Comparison of ENCODE assay signal across 8 mouse cellular contexts in genomic region chr19:41743396-41743795, GRCm38 (mm10). TPM values are rescaled to one million over a fixed set of nuclear protein-coding genes. Genes with fewer than 3 reads are reported as not detected.
DNase-seq lines count a peak whose midpoint lies in the region; ATAC-seq and TF ChIP-seq lines count a peak whose summit lies in the region.

Gene Slit1, minus strand, starts transcription at chr19:41743665.

- no peak within 1 kb of the TSS for H3K27ac ChIP-seq in kidney, postnatal 0 days
- H3K27ac ChIP-seq in embryonic facial prominence, embryonic 10.5 days (replicated peaks): peak within 1 kb of the TSS; percentile 77
- H3K27ac ChIP-seq in hindbrain, embryonic 14.5 days: peak within 1 kb of the TSS; percentile 83
- no peak within 1 kb of the TSS for H3K27ac ChIP-seq in liver, embryonic 12.5 days
- no peak within 1 kb of the TSS for H3K27ac ChIP-seq in small intestine, adult 2 months (ENCODE audit: insufficient read depth, low read depth, low read length)

- WGBS in kidney, postnatal 0 days: under 1% methylated on average over 42 of the region's 44 CpGs
- WGBS in embryonic facial prominence, embryonic 10.5 days: 1% methylated on average over 44 of the region's 44 CpGs
- under 1% methylated on average over 40 of the region's 44 CpGs for WGBS in hindbrain, embryonic 14.5 days
- WGBS in liver, embryonic 12.5 days (ENCODE audit: insufficient replicate concordance): under 1% methylated on average over 34 of the region's 44 CpGs
- WGBS in small intestine, adult 2 months: 3% methylated on average over 37 of the region's 44 CpGs

- no peak for TF ChIP-seq CTCF in kidney, postnatal 0 days (IDR thresholded peaks at IDR 0.05; ENCODE audit: low read depth)
- TF ChIP-seq CTCF in small intestine, adult 2 months (IDR thresholded peaks at IDR 0.05; ENCODE audit: extremely low read depth, insufficient read length, insufficient replicate concordance, low read depth, low read length): no peak

- peaks cover 21% of the 10 kb centered on the region; the same call in 1 of the 2 replicates for H3K27me3 ChIP-seq in kidney, postnatal 0 days (ENCODE audit: insufficient read depth, low read length)
- H3K27me3 ChIP-seq in embryonic facial prominence, embryonic 10.5 days (replicated peaks; ENCODE audit: low read depth, poor library complexity, severe bottlenecking): peaks cover 98% of the 10 kb centered on the region
- H3K27me3 ChIP-seq in hindbrain, embryonic 14.5 days (ENCODE audit: control insufficient read depth, insufficient read depth, low read length): 0 out of 2 replicates have a peak, but pooled peaks cover 3% of the 10 kb centered on the region
- peaks cover 88% of the 10 kb centered on the region for H3K27me3 ChIP-seq in liver, embryonic 12.5 days (replicated peaks)
- H3K27me3 ChIP-seq in small intestine, adult 2 months (ENCODE audit: control insufficient read depth, insufficient read depth, low read length): peaks cover 30% of the 10 kb centered on the region

- 0 out of 2 replicates have a peak, but pooled peaks have one; percentile 1 for ATAC-seq in kidney, postnatal 0 days (replicated peaks; ENCODE audit: low FRiP score, low read depth)
- ATAC-seq in hindbrain, embryonic 14.5 days (ENCODE audit: low FRiP score): peak; percentile 34
- no peak for ATAC-seq in liver, embryonic 12.5 days

- no peak for DNase-seq in kidney, postnatal 0 days (ENCODE audit: low spot score)
- no peak for DNase-seq in kidney, postnatal 25 days
- peak; percentile 61 for DNase-seq in embryonic facial prominence, embryonic 10.5 days (ENCODE audit: low spot score)
- peak; percentile 76 for DNase-seq in hindbrain, embryonic 14.5 days (ENCODE audit: low spot score)
- no peak for DNase-seq in ovary, adult 18-20 months (ENCODE audit: low spot score)
- DNase-seq in heart, adult 11 months: no peak

- peaks cover 19% of the 10 kb centered on the region; the same call in 1 of the 2 replicates for H3K4me1 ChIP-seq in kidney, postnatal 0 days (replicated peaks; ENCODE audit: insufficient read depth, low read length)
- H3K4me1 ChIP-seq in embryonic facial prominence, embryonic 10.5 days: peaks cover 70% of the 10 kb centered on the region
- peaks cover 60% of the 10 kb centered on the region for H3K4me1 ChIP-seq in hindbrain, embryonic 14.5 days (replicated peaks; ENCODE audit: control insufficient read depth, insufficient read depth, low read length)
- peaks cover 30% of the 10 kb centered on the region for H3K4me1 ChIP-seq in liver, embryonic 12.5 days
- H3K4me1 ChIP-seq in small intestine, adult 2 months (ENCODE audit: control insufficient read depth, insufficient read depth, insufficient read length, low read length): no peaks in the 10 kb centered on the region; the same call in 1 of the 2 replicates

- H3K9ac ChIP-seq in kidney, postnatal 0 days (ENCODE audit: low read depth, low read length): peak within 1 kb of the TSS; percentile 35; the same call in 1 of the 2 replicates
- peak within 1 kb of the TSS; percentile 86 for H3K9ac ChIP-seq in hindbrain, embryonic 14.5 days
- H3K9ac ChIP-seq in liver, embryonic 12.5 days: no peak within 1 kb of the TSS

- no peak for TF ChIP-seq POLR2A in small intestine, adult 2 months (IDR thresholded peaks at IDR 0.05; ENCODE audit: low read depth, low read length)

- peak within 1 kb of the TSS; percentile 37 for H3K4me3 ChIP-seq in kidney, postnatal 0 days (replicated peaks; ENCODE audit: low read depth, low read length)
- H3K4me3 ChIP-seq in embryonic facial prominence, embryonic 10.5 days: peak within 1 kb of the TSS; percentile 67
- H3K4me3 ChIP-seq in hindbrain, embryonic 14.5 days (replicated peaks; ENCODE audit: low read length): peak within 1 kb of the TSS; percentile 71
- H3K4me3 ChIP-seq in liver, embryonic 12.5 days: peak within 1 kb of the TSS; percentile 37
- H3K4me3 ChIP-seq in small intestine, adult 2 months (ENCODE audit: low read depth, low read length): peak within 1 kb of the TSS; percentile 15

- no peaks in the 10 kb centered on the region for H3K9me3 ChIP-seq in kidney, postnatal 0 days (replicated peaks; ENCODE audit: low read length)
- no peaks in the 10 kb centered on the region for H3K9me3 ChIP-seq in embryonic facial prominence, embryonic 10.5 days
- H3K9me3 ChIP-seq in hindbrain, embryonic 14.5 days (ENCODE audit: control insufficient read depth, low read length): no peaks in the 10 kb centered on the region
- no peaks in the 10 kb centered on the region for H3K9me3 ChIP-seq in liver, embryonic 12.5 days (replicated peaks)

- H3K4me2 ChIP-seq in kidney, postnatal 0 days (ENCODE audit: low read length): peak within 1 kb of the TSS; percentile 74
- peak within 1 kb of the TSS; percentile 74 for H3K4me2 ChIP-seq in hindbrain, embryonic 14.5 days (replicated peaks)
- peak within 1 kb of the TSS; percentile 53 for H3K4me2 ChIP-seq in liver, embryonic 12.5 days

- no peaks in the 10 kb centered on the region for H3K36me3 ChIP-seq in kidney, postnatal 0 days (ENCODE audit: insufficient read depth, low read length)
- no peaks in the 10 kb centered on the region for H3K36me3 ChIP-seq in embryonic facial prominence, embryonic 10.5 days (replicated peaks)
- no peaks in the 10 kb centered on the region for H3K36me3 ChIP-seq in hindbrain, embryonic 14.5 days (replicated peaks; ENCODE audit: control insufficient read depth, insufficient read depth)
- no peaks in the 10 kb centered on the region for H3K36me3 ChIP-seq in liver, embryonic 12.5 days
- H3K36me3 ChIP-seq in small intestine, adult 2 months (ENCODE audit: control insufficient read depth, insufficient read depth, low read length): no peaks in the 10 kb centered on the region

RNA-seq across cellular contexts. Expression of gene Slit1, which starts in this region (rescaled TPM):
- 3.2 and 3.4 TPM in 2 replicates for polyA plus RNA-seq in kidney, postnatal 0 days (2015; fragmentation: Nextera tagmentation; extraction: Ambion mirVana)
- polyA plus RNA-seq in embryonic facial prominence, embryonic 10.5 days (2016; fragmentation: Nextera tagmentation; extraction: Ambion mirVana): 2.3 and 3.9 TPM in 2 replicates
- polyA plus RNA-seq in hindbrain, embryonic 14.5 days (2014; fragmentation: Nextera tagmentation; extraction: Ambion mirVana): 31.7 and 36.4 TPM in 2 replicates
- polyA plus RNA-seq in liver, embryonic 12.5 days (2016; fragmentation: Nextera tagmentation; extraction: Ambion mirVana): 0.07 and 0.10 TPM in 2 replicates
- polyA plus RNA-seq in small intestine, adult 2 months (2012; rRNA removed): 0.27 and 0.94 TPM in 2 replicates

Comparison
In these comparisons a context has a peak if more than half of its experiments do, and no peak if none do; other contexts are left out.
1. DNase-seq: peak in embryonic facial prominence, embryonic 10.5 days (single experiment) and hindbrain, embryonic 14.5 days (single experiment); none in kidney, postnatal 0 days (single experiment), kidney, postnatal 25 days (0 of 2), ovary, adult 18-20 months (single experiment) and heart, adult 11 months (single experiment).
2. H3K27ac ChIP-seq: peak in embryonic facial prominence, embryonic 10.5 days (single experiment) and hindbrain, embryonic 14.5 days (single experiment); none in kidney, postnatal 0 days (single experiment), liver, embryonic 12.5 days (single experiment) and small intestine, adult 2 months (single experiment).
3. H3K4me3 ChIP-seq: peak in every context shown above with its lines; median percentile 71 in hindbrain, embryonic 14.5 days; 67 in embryonic facial prominence, embryonic 10.5 days; 37 in kidney, postnatal 0 days; 37 in liver, embryonic 12.5 days; 15 in small intestine, adult 2 months.
4. Peak in every context shown above with its lines, with median percentiles within 50 percentile points of each other: H3K4me2 ChIP-seq.